Mouse (Mus musculus): Measurements from ENCODE around the gene Dus4l.
"Not testable (repeated sequence)": the region's sequence is repeated elsewhere in the genome, so short reads cannot be mapped to it uniquely, and the experiment has no call there.

Dus4l gene

DNA sequence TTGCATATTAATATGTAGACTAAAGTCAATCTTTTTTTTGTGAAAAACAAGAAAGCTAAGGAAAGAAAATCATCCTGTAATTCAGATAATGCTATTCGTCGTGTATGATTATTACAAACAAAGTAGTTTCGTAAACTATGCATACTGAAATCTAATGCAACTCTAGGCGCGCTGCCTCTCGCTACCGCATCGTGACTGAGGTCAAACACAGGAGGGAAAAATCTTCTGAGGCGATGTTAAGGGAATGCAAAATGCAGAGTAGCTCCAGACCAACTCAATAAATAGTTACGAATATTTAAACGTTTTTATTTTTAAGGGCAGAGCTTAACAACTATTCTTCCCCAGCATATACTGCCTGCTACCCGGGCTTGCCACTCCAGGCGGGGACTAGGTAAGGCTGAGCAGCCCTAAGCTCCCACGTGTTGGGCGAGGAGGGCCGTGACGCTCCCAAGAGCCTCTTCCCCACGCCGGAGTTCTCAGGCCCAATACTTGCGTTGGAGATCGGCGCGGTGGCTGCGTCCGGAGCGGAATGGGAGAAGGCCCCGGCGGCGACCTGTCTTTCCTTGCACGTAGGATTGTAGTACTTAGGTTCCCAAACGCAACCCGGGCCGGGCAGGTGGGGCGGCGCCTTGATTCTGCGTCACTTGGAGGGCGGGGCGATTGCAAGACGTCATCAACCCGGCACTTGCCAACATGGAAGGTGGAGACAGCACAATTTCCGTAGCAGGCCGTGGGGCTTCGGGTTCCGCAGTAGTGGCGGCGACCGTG is at the start of gene Dus4l, which contains the start of gene Cog5:
TSS of gene Dus4l (minus strand) at position 630 of the 768 bp plus-strand sequence.
TSS of gene Cog5 (plus strand) at position 673 of the 768 bp plus-strand sequence.
- peak; percentile 91 for DNase-seq (ENCODE audit: low read depth, low spot score)

GRCm38 (mm10) chr12:31703904-31704303 is 49.3 kb upstream of the Dus4l start:
- no peak for DNase-seq (ENCODE audit: low read depth, low spot score)

DNA sequence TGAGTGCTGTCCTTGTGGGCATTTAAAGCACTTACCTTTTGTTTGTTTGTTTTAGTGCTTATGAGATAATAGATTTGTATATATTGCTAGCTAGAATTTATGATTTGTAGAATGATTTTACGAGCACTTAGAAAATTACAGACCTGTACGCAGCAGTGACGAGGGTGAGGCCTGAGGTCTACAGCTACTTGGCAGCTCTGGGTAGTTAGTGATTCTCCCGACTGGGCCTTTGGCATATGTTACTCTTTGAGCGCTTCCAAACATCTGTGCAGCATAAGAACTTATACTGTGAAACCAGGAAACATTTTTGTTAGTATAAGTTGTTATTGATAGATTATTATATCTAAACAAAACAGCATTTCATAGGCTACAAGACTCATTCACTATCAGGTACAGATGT is 46.8 kb upstream of the Dus4l start:
- no peak for DNase-seq (ENCODE audit: low read depth, low spot score)

DNA sequence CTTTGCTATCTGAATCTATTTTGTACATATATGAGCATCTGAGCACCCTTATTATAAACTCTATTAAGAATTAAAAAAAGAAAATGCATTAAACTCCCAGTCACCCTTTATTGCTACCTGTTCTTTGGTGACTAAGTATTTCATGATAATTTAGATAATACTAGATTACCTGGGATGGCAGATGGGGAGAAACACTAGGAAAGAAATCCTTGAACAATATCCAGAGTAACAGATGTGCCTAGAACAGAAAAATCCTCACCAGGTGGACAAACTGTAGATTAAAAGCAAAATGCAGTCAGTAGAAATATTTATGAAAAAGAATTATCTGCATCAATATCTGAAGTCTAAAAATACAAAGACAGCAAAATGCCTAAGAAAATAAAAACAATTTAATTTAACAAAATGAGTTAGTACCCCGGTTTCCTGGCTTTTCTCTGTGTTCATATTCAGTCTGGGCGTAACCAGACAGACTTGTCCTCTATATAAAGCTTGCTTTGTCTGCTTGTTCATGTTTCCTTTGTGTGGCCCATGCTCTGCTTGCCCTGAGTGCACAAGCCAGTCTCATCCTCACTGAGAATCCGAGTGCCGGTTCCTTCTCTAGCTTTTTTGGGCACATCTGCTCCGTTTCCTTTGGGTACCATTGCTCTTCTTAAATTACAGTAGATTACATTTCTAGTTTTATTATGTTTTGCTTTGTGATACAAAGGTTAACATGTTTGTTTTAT is 46.2 kb upstream of the Dus4l start:
- peak; percentile 12 for DNase-seq (ENCODE audit: low read depth, low spot score)

- DNase-seq (ENCODE audit: low read depth, low spot score), result no peak
These were observed 38.7 kb upstream of the Dus4l start for GRCm38 (mm10) chr12:31693278-31693677.

GRCm38 (mm10) chr12:31686679-31687078 is 32.1 kb upstream of the Dus4l start:
- DNase-seq (ENCODE audit: low read depth, low spot score), result no peak

GRCm38 (mm10) chr12:31667187-31667586 is 12.6 kb upstream of the Dus4l start:
- DNase-seq (ENCODE audit: low read depth, low spot score), result no peak

DNA sequence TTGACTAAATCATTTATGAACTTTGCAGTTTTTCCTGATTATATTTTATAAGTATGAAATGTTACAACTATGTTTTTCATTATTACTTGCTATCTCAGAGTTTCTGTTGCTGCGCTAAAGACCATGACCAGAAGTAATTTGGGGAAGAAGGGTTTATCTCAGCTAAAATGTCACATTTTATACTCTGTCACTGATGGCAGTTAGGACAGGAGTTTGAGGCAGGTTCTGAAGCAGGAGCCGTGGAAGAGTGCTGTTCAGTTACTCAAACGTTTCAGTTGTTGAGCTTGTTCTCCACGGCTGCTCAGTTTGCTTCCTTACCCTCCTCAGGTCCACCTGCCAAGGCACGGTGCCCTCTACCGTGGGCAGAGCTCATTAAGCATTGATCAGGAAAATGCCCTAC is 11.4 kb upstream of the Dus4l start:
- no peak for DNase-seq (ENCODE audit: low read depth, low spot score)

DNA sequence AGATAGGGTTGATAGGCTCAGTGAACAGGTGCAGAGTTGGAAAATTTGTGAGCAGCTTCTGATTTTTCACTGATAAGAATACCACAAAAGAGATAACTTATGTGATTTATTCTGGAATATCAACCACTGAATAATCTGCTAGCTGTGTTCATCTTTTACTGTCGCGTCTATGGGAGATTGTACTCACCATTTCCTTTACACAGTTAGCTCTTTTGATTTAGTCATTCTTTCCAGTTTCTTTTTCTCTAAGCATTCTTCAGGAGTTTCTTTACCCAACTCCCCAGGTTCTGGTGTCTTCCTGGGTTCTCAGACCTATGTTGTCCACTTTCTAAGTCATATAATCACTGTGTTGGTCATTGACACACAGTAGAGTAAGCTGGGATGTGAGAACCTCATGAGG is 2.2 kb upstream of the Dus4l start:
- no peak for DNase-seq (ENCODE audit: low read depth, low spot score)

DNA sequence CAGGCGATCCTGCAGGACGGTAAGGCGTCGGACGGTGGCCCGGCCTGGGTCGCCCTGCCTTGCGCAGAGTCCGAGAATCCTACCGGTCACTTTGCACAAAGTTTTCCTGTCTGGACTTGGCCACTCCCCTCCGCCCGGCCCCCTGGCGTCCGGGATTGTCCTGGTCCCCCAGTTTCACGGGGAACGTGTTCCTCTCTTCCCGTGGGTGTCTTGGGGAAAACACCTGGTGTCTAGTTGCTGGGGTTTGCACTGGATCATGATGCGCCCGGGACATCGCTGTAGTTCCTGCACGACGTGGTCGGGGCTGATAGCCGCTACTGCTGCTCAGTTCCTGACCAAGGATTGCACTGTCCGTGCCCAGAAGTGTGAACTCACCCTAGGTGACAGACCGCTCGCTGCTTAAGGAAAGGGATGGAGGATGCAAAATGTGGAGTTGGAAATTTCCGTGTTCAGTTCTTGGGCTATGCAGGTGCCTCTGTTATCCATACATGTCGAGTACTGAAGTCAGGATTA is 395 bp upstream of the Dus4l start:
- DNase-seq (ENCODE audit: low read depth, low spot score), result no peak

- DNase-seq (ENCODE audit: low read depth, low spot score), result no peak
These were observed 1.0 kb downstream of the Dus4l start for GRCm38 (mm10) chr12:31653611-31654010.

DNA sequence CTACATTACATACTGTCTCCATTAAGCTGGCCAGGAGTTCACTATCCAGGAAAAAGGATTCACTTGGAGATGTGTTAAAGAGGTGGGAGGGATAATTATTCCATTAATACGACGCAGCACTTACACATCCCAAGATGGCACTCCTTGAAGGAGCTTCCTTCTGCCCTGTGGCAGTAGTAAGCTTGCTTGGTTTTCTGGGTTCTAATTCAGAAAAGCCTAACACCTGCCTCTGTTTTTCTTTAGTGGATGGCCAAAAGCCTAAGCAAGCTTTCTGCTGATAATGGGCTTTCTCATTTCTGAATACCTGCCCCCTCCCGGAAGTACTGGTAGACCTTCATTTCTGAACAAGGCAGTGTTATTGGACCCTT is 19.4 kb downstream of the Dus4l start:
- DNase-seq (ENCODE audit: low read depth, low spot score), result no peak

GRCm38 (mm10) chr12:31634343-31635239 is 20.0 kb downstream of the Dus4l start, which contains the start of gene Bcap29:
Gene Bcap29 (minus strand): TSS chr12:31634658.
- peak; percentile 79 for DNase-seq (ENCODE audit: low read depth, low spot score)

- peak; percentile 30 for DNase-seq (ENCODE audit: low read depth, low spot score)
These were observed 20.7 kb downstream of the Dus4l start for GRCm38 (mm10) chr12:31633970-31634342.

DNA sequence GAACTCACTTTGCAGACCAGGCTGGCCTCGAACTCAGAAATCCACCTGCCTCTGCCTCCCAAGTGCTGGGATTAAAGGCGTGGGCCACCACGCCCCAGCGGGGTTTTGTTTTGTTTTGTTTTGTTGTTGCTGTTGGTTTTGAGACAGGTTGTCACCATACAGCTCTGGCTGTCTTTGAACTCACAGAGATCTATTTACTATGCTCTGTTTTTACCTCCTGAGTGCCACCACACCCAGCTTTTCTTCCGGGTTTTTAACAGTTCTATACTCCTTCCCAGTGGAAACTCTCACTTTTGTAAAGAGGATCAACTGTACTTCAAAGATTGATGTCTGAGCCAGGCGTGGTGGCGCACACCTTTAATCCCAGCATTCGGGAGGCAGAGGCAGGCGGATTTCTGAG is 26.2 kb downstream of the Dus4l start:
- DNase-seq (ENCODE audit: low read depth, low spot score), result not testable (repeated sequence)

- DNase-seq (ENCODE audit: low read depth, low spot score), result no peak
These were observed 29.6 kb downstream of the Dus4l start for GRCm38 (mm10) chr12:31625016-31625415.

DNA sequence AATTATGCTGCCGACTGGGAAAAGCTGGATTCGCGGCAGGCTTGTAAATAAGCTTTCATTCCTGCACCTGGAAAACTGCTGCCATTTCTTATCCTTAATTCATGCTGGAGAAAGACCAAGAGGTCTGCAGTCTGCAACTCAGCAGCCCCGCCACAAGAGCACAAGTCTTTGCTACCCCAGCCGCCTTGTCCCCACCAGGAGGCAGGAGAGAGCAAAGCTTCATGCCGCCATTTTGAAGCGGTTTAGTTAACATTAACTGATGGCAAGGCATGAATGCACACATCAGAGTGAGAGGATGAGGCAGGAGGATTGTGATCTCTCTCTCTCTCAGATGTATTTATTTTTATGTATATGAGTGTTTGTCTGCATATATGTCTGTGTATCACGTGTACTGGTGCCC is 34.5 kb downstream of the Dus4l start:
- no peak for DNase-seq (ENCODE audit: low read depth, low spot score)

GRCm38 (mm10) chr12:31613353-31613752 is 41.3 kb downstream of the Dus4l start:
- DNase-seq (ENCODE audit: low read depth, low spot score), result no peak

DNA sequence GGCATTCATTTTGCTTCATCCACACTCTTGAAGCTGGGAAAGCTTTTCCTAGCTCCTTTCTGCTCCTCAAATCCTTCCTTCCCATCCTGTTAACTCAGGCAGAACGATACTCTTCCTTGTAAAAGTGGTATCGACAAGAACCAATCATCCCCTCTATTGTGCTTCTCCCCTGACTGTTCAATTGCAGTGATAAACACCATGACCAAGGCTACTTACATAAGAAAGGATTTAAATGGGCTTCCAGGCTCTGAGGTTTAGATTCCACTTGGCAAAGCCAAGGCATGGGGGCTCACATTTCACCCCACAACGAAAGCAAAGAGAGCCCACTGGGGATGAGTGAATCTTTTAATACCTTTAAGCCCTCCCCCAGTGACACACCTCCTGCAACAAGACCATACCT is 46.5 kb downstream of the Dus4l start:
- no peak for DNase-seq (ENCODE audit: low read depth, low spot score)

GRCm38 (mm10) chr12:31604894-31605293 is 49.7 kb downstream of the Dus4l start:
- DNase-seq (ENCODE audit: low read depth, low spot score), result peak; percentile 30

DNA sequence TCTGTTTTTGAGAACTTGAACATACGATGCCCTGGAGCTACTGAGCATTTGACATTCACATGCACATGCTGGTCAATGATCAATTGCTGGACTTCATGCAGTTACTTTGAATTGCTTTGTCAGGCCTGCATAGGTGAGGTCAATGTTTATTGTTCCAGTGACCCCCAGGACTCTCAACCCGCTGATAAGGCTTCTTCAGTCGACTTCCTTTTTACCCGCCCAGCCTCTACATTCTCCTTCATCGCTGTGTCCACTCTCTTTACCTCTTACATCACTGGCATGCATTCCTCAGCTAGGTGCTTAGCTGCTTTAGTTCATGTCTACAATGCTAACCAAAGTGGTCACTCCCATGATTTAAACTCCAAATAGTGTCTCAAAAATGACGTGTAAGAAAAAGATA is 51.0 kb downstream of the Dus4l start:
- DNase-seq (ENCODE audit: low read depth, low spot score), result no peak

GRCm38 (mm10) chr12:31594296-31594695 is 60.3 kb downstream of the Dus4l start:
- no peak for DNase-seq (ENCODE audit: low read depth, low spot score)
